Mouse (Mus musculus): ENCODE results near the gene Siglec1. TPM values are rescaled to one million over a fixed set of nuclear protein-coding genes. Genes with fewer than 3 reads are reported as not detected.
"Not testable (repeated sequence)": the region's sequence is repeated elsewhere in the genome, so short reads cannot be mapped to it uniquely, and the experiment has no call there.

Siglec1 gene
- polyA plus RNA-seq, 1 experiment from 2014 or later: 1.8 TPM

GRCm38 (mm10) chr2:131105061-131105460, 18.5 kb upstream of the Siglec1 start:
- not testable (repeated sequence) for ATAC-seq (ENCODE audit: low read depth); H3K9ac ChIP-seq (ENCODE audit: low read depth, low read length); H3K27ac ChIP-seq (ENCODE audit: low read length); H3K9me3 ChIP-seq (replicated peaks; ENCODE audit: control insufficient read depth, low read length); H3K4me2 ChIP-seq (ENCODE audit: low read depth, low read length); H3K4me1 ChIP-seq (ENCODE audit: control insufficient read depth, low read depth, low read length); H3K36me3 ChIP-seq (ENCODE audit: control insufficient read depth, insufficient read depth); H3K4me3 ChIP-seq (ENCODE audit: low read depth, low read length); H3K27me3 ChIP-seq (ENCODE audit: control insufficient read depth, insufficient read depth, low read depth, low read length)
- WGBS (ENCODE audit: insufficient replicate concordance): 47% methylated on average over 4 of the region's 4 CpGs

GRCm38 (mm10) chr2:131104021-131104420, 17.5 kb upstream of the Siglec1 start:
- no peaks in the 10 kb centered on the region for H3K36me3 ChIP-seq (ENCODE audit: control insufficient read depth, insufficient read depth)
- no peaks in the 10 kb centered on the region for H3K9me3 ChIP-seq (replicated peaks; ENCODE audit: control insufficient read depth, low read length)
- WGBS (ENCODE audit: insufficient replicate concordance): 66% methylated on average over 4 of the region's 4 CpGs
- no peak overlapping the region for H3K4me3 ChIP-seq (ENCODE audit: low read depth, low read length)
- no peak overlapping the region for H3K4me2 ChIP-seq (ENCODE audit: low read depth, low read length)
- H3K9ac ChIP-seq (ENCODE audit: low read depth, low read length): no peak overlapping the region
- no peak overlapping the region for H3K27ac ChIP-seq (ENCODE audit: low read length)
- no peaks in the 10 kb centered on the region; the same call in 1 of the 2 replicates for H3K27me3 ChIP-seq (ENCODE audit: control insufficient read depth, insufficient read depth, low read depth, low read length)
- H3K4me1 ChIP-seq (ENCODE audit: control insufficient read depth, low read depth, low read length): no peaks in the 10 kb centered on the region
- ATAC-seq (ENCODE audit: low read depth): no peak

- WGBS (ENCODE audit: insufficient replicate concordance): 39% methylated on average over 3 of the region's 3 CpGs
- Histone ChIP-seq H3K27me3 (ENCODE audit: control insufficient read depth, insufficient read depth, low read depth, low read length) (no peaks in the 10 kb centered on the region), H3K4me1 (ENCODE audit: control insufficient read depth, low read depth, low read length) (peaks cover 9% of the 10 kb centered on the region), H3K27ac (ENCODE audit: low read length) (no peak overlapping the region), H3K36me3 (ENCODE audit: control insufficient read depth, insufficient read depth) (no peaks in the 10 kb centered on the region), H3K4me3 (ENCODE audit: low read depth, low read length) (no peak overlapping the region), H3K9me3 (replicated peaks; ENCODE audit: control insufficient read depth, low read length) (no peaks in the 10 kb centered on the region), H3K9ac (ENCODE audit: low read depth, low read length) (no peak overlapping the region), H3K4me2 (ENCODE audit: low read depth, low read length) (no peak overlapping the region)
- no peak for ATAC-seq (ENCODE audit: low read depth)
Measured at GRCm38 (mm10) chr2:131101530-131101929, 15.0 kb upstream of the Siglec1 start.

GRCm38 (mm10) chr2:131097087-131097486, 10.5 kb upstream of the Siglec1 start:
- Histone ChIP-seq H3K27ac (ENCODE audit: low read length) (peak overlapping the region; percentile 51), H3K4me2 (ENCODE audit: low read depth, low read length) (no peak overlapping the region), H3K9me3 (replicated peaks; ENCODE audit: control insufficient read depth, low read length) (no peaks in the 10 kb centered on the region)

GRCm38 (mm10) chr2:131096101-131096795, 9.7 kb upstream of the Siglec1 start:
- Histone ChIP-seq H3K27ac (ENCODE audit: low read length) (peak overlapping the region; percentile 92), H3K4me1 (ENCODE audit: control insufficient read depth, low read depth, low read length) (peaks cover 22% of the 10 kb centered on the region), H3K4me3 (ENCODE audit: low read depth, low read length) (no peak overlapping the region), H3K9ac (ENCODE audit: low read depth, low read length) (peak overlapping the region; percentile 43), H3K36me3 (ENCODE audit: control insufficient read depth, insufficient read depth) (no peaks in the 10 kb centered on the region), H3K4me2 (ENCODE audit: low read depth, low read length) (peak overlapping the region; percentile 38), H3K27me3 (ENCODE audit: control insufficient read depth, insufficient read depth, low read depth, low read length) (no peaks in the 10 kb centered on the region), H3K9me3 (replicated peaks; ENCODE audit: control insufficient read depth, low read length) (no peaks in the 10 kb centered on the region)
- ATAC-seq (ENCODE audit: low read depth): peak; percentile 97
- 7% methylated on average over 9 of the region's 9 CpGs for WGBS (ENCODE audit: insufficient replicate concordance)

More at GRCm38 (mm10) chr2:131097087-131097486, 10.5 kb upstream of the Siglec1 start:
- ATAC-seq (ENCODE audit: low read depth): no peak
- peaks cover 22% of the 10 kb centered on the region for H3K4me1 ChIP-seq (ENCODE audit: control insufficient read depth, low read depth, low read length)
- no peaks in the 10 kb centered on the region for H3K27me3 ChIP-seq (ENCODE audit: control insufficient read depth, insufficient read depth, low read depth, low read length)
- H3K36me3 ChIP-seq (ENCODE audit: control insufficient read depth, insufficient read depth): no peaks in the 10 kb centered on the region
- 0 out of 2 replicates have a peak overlapping the region, but pooled peaks have one; percentile 9 for H3K9ac ChIP-seq (ENCODE audit: low read depth, low read length)
- H3K4me3 ChIP-seq (ENCODE audit: low read depth, low read length): no peak overlapping the region
- 61% methylated on average over 4 of the region's 4 CpGs for WGBS (ENCODE audit: insufficient replicate concordance)

GRCm38 (mm10) chr2:131094823-131095222, 8.3 kb upstream of the Siglec1 start:
- Histone ChIP-seq H3K36me3 (ENCODE audit: control insufficient read depth, insufficient read depth) (no peaks in the 10 kb centered on the region), H3K9ac (ENCODE audit: low read depth, low read length) (no peak overlapping the region), H3K9me3 (replicated peaks; ENCODE audit: control insufficient read depth, low read length) (no peaks in the 10 kb centered on the region), H3K4me3 (ENCODE audit: low read depth, low read length) (no peak overlapping the region), H3K4me1 (ENCODE audit: control insufficient read depth, low read depth, low read length) (peaks cover 22% of the 10 kb centered on the region), H3K4me2 (ENCODE audit: low read depth, low read length) (no peak overlapping the region), H3K27ac (ENCODE audit: low read length) (no peak overlapping the region), H3K27me3 (ENCODE audit: control insufficient read depth, insufficient read depth, low read depth, low read length) (no peaks in the 10 kb centered on the region)
- ATAC-seq (ENCODE audit: low read depth): no peak
- 0% methylated on average over 1 of the region's 1 CpGs for WGBS (ENCODE audit: insufficient replicate concordance)

- Histone ChIP-seq H3K9ac (ENCODE audit: low read depth, low read length) (no peak overlapping the region), H3K4me1 (ENCODE audit: control insufficient read depth, low read depth, low read length) (peaks cover 22% of the 10 kb centered on the region), H3K27ac (ENCODE audit: low read length) (no peak overlapping the region), H3K4me2 (ENCODE audit: low read depth, low read length) (no peak overlapping the region), H3K9me3 (replicated peaks; ENCODE audit: control insufficient read depth, low read length) (no peaks in the 10 kb centered on the region), H3K36me3 (ENCODE audit: control insufficient read depth, insufficient read depth) (no peaks in the 10 kb centered on the region), H3K27me3 (ENCODE audit: control insufficient read depth, insufficient read depth, low read depth, low read length) (no peaks in the 10 kb centered on the region), H3K4me3 (ENCODE audit: low read depth, low read length) (no peak overlapping the region)
- WGBS (ENCODE audit: insufficient replicate concordance): 79% methylated on average over 5 of the region's 5 CpGs
- no peak for ATAC-seq (ENCODE audit: low read depth)
Measured at GRCm38 (mm10) chr2:131093577-131093976, 7.0 kb upstream of the Siglec1 start.

- ATAC-seq (ENCODE audit: low read depth): peak; percentile 44
Measured at GRCm38 (mm10) chr2:131090852-131091251, 4.3 kb upstream of the Siglec1 start.

GRCm38 (mm10) chr2:131089634-131090033, 3.1 kb upstream of the Siglec1 start:
- Histone ChIP-seq H3K9ac (ENCODE audit: low read depth, low read length) (no peak overlapping the region), H3K4me3 (ENCODE audit: low read depth, low read length) (no peak overlapping the region), H3K4me1 (ENCODE audit: control insufficient read depth, low read depth, low read length) (no peaks in the 10 kb centered on the region; the same call in 1 of the 2 replicates), H3K36me3 (ENCODE audit: control insufficient read depth, insufficient read depth) (no peaks in the 10 kb centered on the region), H3K9me3 (replicated peaks; ENCODE audit: control insufficient read depth, low read length) (no peaks in the 10 kb centered on the region), H3K27me3 (ENCODE audit: control insufficient read depth, insufficient read depth, low read depth, low read length) (no peaks in the 10 kb centered on the region), H3K27ac (ENCODE audit: low read length) (no peak overlapping the region), H3K4me2 (ENCODE audit: low read depth, low read length) (no peak overlapping the region)
- ATAC-seq (ENCODE audit: low read depth): no peak
- WGBS (ENCODE audit: insufficient replicate concordance): 50% methylated on average over 1 of the region's 1 CpGs

More at GRCm38 (mm10) chr2:131090852-131091251, 4.3 kb upstream of the Siglec1 start:
- 54% methylated on average over 3 of the region's 3 CpGs for WGBS (ENCODE audit: insufficient replicate concordance)
- Histone ChIP-seq H3K36me3 (ENCODE audit: control insufficient read depth, insufficient read depth) (no peaks in the 10 kb centered on the region), H3K27me3 (ENCODE audit: control insufficient read depth, insufficient read depth, low read depth, low read length) (no peaks in the 10 kb centered on the region), H3K4me1 (ENCODE audit: control insufficient read depth, low read depth, low read length) (peaks cover 6% of the 10 kb centered on the region), H3K27ac (ENCODE audit: low read length) (no peak overlapping the region), H3K9ac (ENCODE audit: low read depth, low read length) (no peak overlapping the region), H3K4me2 (ENCODE audit: low read depth, low read length) (no peak overlapping the region), H3K4me3 (ENCODE audit: low read depth, low read length) (no peak overlapping the region), H3K9me3 (replicated peaks; ENCODE audit: control insufficient read depth, low read length) (no peaks in the 10 kb centered on the region)
